Mouse (Mus musculus) heart, embryonic 11.5 days (tissue): ENCODE results near the gene Cdkn1a. TPM values are rescaled to one million over a fixed set of nuclear protein-coding genes. Genes with fewer than 3 reads are reported as not detected.
"Not testable (repeated sequence)": the region's sequence is repeated elsewhere in the genome, so short reads cannot be mapped to it uniquely, and the experiment has no call there.

Experiments used
- ATAC-seq: fragments of 200-750 bp; cut with Nextera tagmentation; replicated peaks from 2 replicates; pipeline ENCODE4 v1.8.0; 2017; ENCODE audit warnings: moderate library complexity; ENCODE audit not compliant: insufficient number of reproducible peaks, low FRiP score, low TSS enrichment
- H3K27ac ChIP-seq: fragments of 300-500 bp; sonication (generic); 2 replicates; pipeline ENCODE4 v1.5.1; 2014; ENCODE audit warnings: mild to moderate bottlenecking, low read depth, low read length
- H3K27me3 ChIP-seq: fragments of 300-500 bp; sonication (generic); 2 replicates; pipeline ENCODE4 v1.6.1; 2014; ENCODE audit warnings: mild to moderate bottlenecking, low read length, mixed read lengths; ENCODE audit not compliant: control insufficient read depth, insufficient read depth
- H3K36me3 ChIP-seq: fragments of 300-500 bp; sonication (generic); 2 replicates; pipeline ENCODE4 v1.6.1; 2014; ENCODE audit warnings: mild to moderate bottlenecking, low read length, moderate library complexity, mixed read lengths; ENCODE audit not compliant: control insufficient read depth, insufficient read depth
- H3K4me1 ChIP-seq: fragments of 300-500 bp; sonication (generic); 2 replicates; pipeline ENCODE4 v1.6.1; 2014; ENCODE audit warnings: low read length; ENCODE audit not compliant: control insufficient read depth, insufficient read depth
- H3K4me2 ChIP-seq: fragments of 300-500 bp; sonication (generic); 2 replicates; pipeline ENCODE4 v1.6.1; 2014; ENCODE audit warnings: mild to moderate bottlenecking, moderate library complexity
- H3K4me3 ChIP-seq: fragments of 300-500 bp; sonication (generic); 2 replicates; pipeline ENCODE4 v1.5.1; 2014; ENCODE audit warnings: low read depth, low read length
- H3K9ac ChIP-seq: fragments of 300-500 bp; sonication (generic); 2 replicates; pipeline ENCODE4 v1.6.1; 2014; ENCODE audit warnings: mild to moderate bottlenecking, low read depth, low read length, moderate library complexity
- H3K9me3 ChIP-seq: fragments of 300-500 bp; sonication (generic); replicated peaks from 2 replicates; pipeline ENCODE4 v1.6.1; 2016; ENCODE audit warnings: low read length; ENCODE audit not compliant: control insufficient read depth
- WGBS: fragments of 180-500 bp; shearing (Covaris S2); extraction: QIAGEN DNeasy Blood & Tissue Kit; methylation state at CpG from one replicate; pipeline ENCODE4 v1.1.7; 2014; ENCODE audit not compliant: insufficient replicate concordance; 5-methylcytosine and 5-hydroxymethylcytosine counted together
- polyA plus RNA-seq: library from polyadenylated mRNA; unstranded; fragments of >200 nt; fragmentation: Nextera tagmentation; extraction: Ambion mirVana; gene quantifications from 2 replicates; pipeline ENCODE4 v1.2.1, GENCODE M21; 2014

Gene Cdkn1a
- polyA plus RNA-seq, 1 experiment from 2014 or later = 39.3 TPM

DNA sequence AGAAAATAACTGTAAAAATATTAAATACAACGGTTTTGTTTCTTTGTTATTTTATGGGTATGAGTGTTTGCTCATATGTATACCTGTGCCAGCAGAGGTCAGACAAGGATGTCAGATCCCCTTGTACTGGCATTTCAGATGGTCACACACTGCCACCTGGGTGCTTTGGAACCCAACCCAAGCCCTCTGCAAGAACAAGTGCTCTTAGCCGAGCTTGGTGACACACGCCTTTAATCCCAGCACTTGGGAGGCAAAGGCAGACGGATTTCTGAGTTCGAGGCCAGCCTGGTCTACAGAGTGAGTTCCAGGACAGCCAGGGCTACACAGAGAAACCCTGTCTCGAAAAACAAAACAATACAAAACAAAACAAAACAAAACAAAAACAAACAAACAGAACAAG is 19.6 kb downstream of the Cdkn1a start:
- not testable (repeated sequence) for H3K9me3 ChIP-seq, H3K36me3 ChIP-seq, H3K4me2 ChIP-seq, H3K4me1 ChIP-seq, ATAC-seq, H3K27me3 ChIP-seq, H3K27ac ChIP-seq, H3K9ac ChIP-seq, H3K4me3 ChIP-seq
- WGBS = 72% methylated on average over 6 of the region's 6 CpGs

DNA sequence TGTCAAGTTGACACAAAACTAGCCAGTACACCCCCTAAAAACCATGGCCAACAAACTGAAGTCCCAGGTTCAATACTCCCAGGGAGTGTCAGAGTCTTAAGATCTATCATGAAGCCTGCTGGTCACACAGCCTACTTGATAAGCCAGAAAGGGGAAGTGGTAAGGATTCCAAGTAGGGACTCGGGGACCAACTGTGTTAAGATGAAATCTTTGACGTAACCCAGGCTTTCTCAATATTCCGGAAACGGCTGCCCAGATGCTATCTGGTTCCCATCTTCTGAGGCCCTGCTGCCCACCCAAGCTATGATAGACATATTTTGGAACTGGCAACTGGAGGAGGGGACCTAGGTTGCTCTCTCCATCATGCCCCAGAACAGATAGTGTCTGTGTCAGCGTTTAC is 20.6 kb downstream of the Cdkn1a start:
- H3K27me3 ChIP-seq = no peaks in the 10 kb centered on the region
- no peak overlapping the region for H3K4me2 ChIP-seq
- H3K36me3 ChIP-seq = no peaks in the 10 kb centered on the region
- H3K9me3 ChIP-seq = no peaks in the 10 kb centered on the region
- ATAC-seq = no peak
- H3K9ac ChIP-seq = no peak overlapping the region
- H3K4me3 ChIP-seq = no peak overlapping the region
- no peaks in the 10 kb centered on the region for H3K4me1 ChIP-seq
- no peak overlapping the region for H3K27ac ChIP-seq
- WGBS = 67% methylated on average over 5 of the region's 5 CpGs

DNA sequence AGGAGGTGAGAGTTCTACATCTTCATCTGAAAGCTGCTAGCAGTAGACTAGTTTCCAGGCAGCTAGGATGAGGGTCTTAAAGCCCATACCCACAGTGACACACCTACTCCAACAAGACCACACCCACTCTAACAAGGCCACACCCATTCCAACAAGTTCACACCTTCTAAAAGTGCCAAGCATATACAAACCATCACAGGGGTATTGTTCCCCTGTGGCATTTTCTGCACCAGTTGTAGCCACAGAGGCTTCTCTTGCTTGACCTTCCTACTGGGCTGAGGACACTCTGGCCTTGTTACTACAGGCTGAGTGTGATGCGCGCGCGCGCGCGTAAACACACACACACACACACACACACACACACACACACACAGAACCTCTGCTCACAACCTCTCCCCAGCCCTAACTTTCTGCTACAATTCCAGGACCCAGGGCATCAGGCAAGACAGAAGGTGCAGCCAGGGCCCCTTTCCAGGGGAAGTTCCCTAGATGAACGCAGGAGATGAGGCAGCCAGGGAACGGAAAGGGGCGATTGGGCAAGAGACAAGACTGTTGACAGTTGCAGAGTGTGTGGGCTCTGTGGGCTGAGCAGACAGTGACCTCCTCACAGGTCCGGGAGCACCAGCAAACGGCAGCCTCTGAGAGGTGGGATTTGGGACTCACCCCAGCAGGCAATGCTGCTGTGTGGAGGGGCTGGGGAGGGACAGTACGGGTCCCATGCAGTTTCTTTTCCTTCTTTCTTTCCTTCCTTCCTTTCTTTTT is 23.0 kb downstream of the Cdkn1a start, which contains the start of gene Rab44:
Rab44 (plus strand) TSS at position 555 of the 762 bp plus-strand sequence.
- Histone ChIP-seq H3K36me3 (no peaks in the 10 kb centered on the region), H3K27me3 (no peaks in the 10 kb centered on the region), H3K27ac (no peak within 1 kb of the TSS), H3K4me1 (no peaks in the 10 kb centered on the region), H3K9ac (no peak within 1 kb of the TSS), H3K4me2 (no peak within 1 kb of the TSS), H3K9me3 (no peaks in the 10 kb centered on the region), H3K4me3 (no peak within 1 kb of the TSS)
- whole genome bisulfite sequencing = 78% methylated on average over 13 of the region's 13 CpGs
- ATAC-seq = no peak

DNA sequence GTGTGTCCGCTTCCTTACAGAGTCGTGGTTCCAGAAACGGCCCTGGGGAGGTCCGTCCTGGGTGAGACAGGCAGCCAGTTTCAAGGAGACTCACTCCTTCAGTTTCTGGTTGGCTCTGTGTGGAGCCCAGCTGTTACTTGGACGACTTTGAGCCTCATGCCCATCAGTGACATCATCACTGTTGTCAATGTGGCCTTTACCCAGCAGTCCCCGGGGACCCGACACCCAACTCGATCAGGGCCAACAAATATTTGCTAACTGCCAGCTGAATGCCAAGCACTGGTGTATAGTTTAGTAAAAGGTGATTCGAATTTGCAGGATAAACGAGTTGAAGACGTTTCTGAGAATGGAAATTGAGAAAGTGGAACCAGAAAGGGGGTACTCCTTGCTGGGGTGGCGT is 25.2 kb downstream of the Cdkn1a start:
- no peak overlapping the region for H3K27ac ChIP-seq
- 69% methylated on average over 12 of the region's 12 CpGs for WGBS
- H3K9me3 ChIP-seq = no peaks in the 10 kb centered on the region
- no peaks in the 10 kb centered on the region for H3K36me3 ChIP-seq
- no peak overlapping the region for H3K4me2 ChIP-seq
- H3K4me3 ChIP-seq = no peak overlapping the region
- H3K27me3 ChIP-seq = no peaks in the 10 kb centered on the region
- H3K9ac ChIP-seq = no peak overlapping the region
- no peaks in the 10 kb centered on the region for H3K4me1 ChIP-seq
- no peak for ATAC-seq

DNA sequence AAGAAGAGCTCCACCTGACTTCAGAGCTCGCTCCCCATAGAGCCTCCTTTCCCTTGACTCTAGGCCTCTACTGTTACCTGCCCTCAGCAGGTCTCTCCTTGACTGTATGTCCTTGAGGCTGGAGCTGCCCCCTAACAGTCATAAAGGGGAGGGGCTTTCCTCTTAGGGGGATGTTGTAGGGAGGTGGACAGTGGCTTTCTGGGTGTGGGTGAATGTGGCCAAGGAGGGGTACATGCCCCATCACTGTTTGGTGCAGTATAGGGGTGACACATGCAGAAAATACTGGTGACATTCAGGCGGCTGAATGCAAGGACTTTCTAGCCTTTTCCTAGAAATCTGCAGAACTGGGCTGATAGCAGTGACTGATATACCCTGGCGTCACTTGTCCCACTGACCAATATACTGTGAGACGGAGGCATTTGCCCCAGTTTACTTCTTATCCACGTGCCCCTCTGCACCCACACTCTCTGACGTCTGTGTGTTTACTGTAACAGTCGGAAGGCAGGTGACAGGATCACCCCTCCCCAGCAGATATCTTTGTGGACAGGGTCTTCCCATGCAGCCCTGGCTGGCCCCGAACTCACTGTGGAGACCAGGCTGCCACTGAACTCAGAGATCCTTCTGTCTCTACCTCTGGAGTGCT is 26.4 kb downstream of the Cdkn1a start:
- Histone ChIP-seq H3K9ac (no peak overlapping the region), H3K27me3 (no peaks in the 10 kb centered on the region), H3K4me2 (no peak overlapping the region), H3K9me3 (no peaks in the 10 kb centered on the region), H3K4me3 (no peak overlapping the region), H3K36me3 (no peaks in the 10 kb centered on the region), H3K4me1 (no peaks in the 10 kb centered on the region), H3K27ac (no peak overlapping the region)
- ATAC-seq = no peak; the same call in 1 of the 2 replicates
- WGBS = 67% methylated on average over 8 of the region's 8 CpGs

DNA sequence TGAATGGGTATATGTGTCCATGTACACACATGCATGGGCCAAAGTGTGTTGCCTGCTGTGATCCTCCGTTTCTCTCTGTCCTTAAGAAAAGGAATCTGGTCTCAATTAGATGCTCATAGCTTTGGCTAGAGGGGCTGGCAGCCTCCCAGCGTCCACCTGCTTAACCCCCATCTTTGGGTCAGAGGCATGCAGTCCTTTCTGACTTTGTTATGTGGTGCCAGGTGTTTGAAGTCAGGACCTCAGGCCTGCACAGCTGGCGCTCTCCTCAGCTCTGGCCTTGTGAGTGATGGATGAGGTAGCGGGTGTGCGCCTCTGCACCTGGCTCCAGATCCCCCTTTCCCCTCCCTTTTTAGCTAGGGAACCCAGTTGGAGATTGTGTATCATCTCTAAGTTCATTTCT is 27.3 kb downstream of the Cdkn1a start:
- WGBS = 65% methylated on average over 5 of the region's 5 CpGs
- ATAC-seq = no peak
- H3K4me1 ChIP-seq = no peaks in the 10 kb centered on the region
- no peaks in the 10 kb centered on the region for H3K9me3 ChIP-seq
- H3K4me2 ChIP-seq = no peak overlapping the region
- no peak overlapping the region for H3K9ac ChIP-seq
- no peaks in the 10 kb centered on the region for H3K27me3 ChIP-seq
- H3K27ac ChIP-seq = no peak overlapping the region
- H3K4me3 ChIP-seq = no peak overlapping the region
- H3K36me3 ChIP-seq = no peaks in the 10 kb centered on the region

DNA sequence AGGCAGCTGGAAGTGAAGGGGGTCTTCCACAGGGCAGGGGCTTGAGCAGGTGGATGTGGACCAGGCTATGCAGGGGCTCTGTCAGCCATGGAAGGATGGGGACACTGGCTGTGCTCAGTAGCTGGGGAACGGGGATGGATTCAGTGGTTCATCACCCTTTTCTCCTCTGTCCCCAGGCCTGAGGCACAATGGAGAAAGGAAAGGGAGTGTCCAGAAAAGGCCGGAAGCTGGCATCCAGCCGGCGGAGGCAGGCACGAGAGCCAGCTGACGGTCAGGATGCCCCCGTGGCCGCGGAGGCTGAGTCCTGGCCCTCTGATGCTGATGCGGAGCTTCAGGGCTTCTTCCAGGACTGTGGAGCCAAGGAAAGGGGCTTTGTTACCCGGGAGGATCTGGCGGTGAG is 29.9 kb downstream of the Cdkn1a start:
- no peak overlapping the region for H3K27ac ChIP-seq
- no peak overlapping the region for H3K4me3 ChIP-seq
- no peak for ATAC-seq
- no peak overlapping the region for H3K9ac ChIP-seq
- H3K4me1 ChIP-seq = no peaks in the 10 kb centered on the region
- H3K4me2 ChIP-seq = no peak overlapping the region
- WGBS = 52% methylated on average over 12 of the region's 12 CpGs
- no peaks in the 10 kb centered on the region for H3K27me3 ChIP-seq
- H3K36me3 ChIP-seq = no peaks in the 10 kb centered on the region
- no peaks in the 10 kb centered on the region for H3K9me3 ChIP-seq

DNA sequence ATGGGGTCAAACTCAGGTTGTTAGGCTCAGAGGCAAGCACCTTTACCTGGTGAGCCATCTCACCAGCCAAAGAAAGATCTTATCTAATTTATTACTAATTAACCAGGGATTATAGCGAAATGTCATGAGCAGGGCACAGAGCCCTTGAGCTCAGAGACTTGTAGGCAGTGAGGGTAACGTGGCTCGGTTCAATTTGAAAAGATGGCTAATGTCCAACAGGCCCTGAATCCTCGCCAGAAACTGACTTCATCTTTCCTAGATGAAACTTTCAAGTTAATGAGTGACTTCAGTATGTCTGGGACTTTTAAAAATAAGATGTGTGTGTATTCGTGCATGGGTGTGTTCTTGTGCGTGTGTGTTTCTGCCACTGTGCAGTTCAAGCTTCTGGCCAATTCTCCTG is 32.0 kb downstream of the Cdkn1a start:
- H3K27me3 ChIP-seq = no peaks in the 10 kb centered on the region
- H3K27ac ChIP-seq = no peak overlapping the region
- no peaks in the 10 kb centered on the region for H3K9me3 ChIP-seq
- H3K4me2 ChIP-seq = no peak overlapping the region
- no peak for ATAC-seq
- H3K4me1 ChIP-seq = no peaks in the 10 kb centered on the region
- H3K4me3 ChIP-seq = no peak overlapping the region
- WGBS = 70% methylated on average over 6 of the region's 6 CpGs
- no peaks in the 10 kb centered on the region for H3K36me3 ChIP-seq
- H3K9ac ChIP-seq = no peak overlapping the region
